17 mouse cellular contexts compared by ENCODE assay signal in genomic region chr17:72795392-72796047, GRCm38 (mm10). TPM values are rescaled to one million over a fixed set of nuclear protein-coding genes. Genes with fewer than 3 reads are reported as not detected.
DNase-seq lines count a peak whose midpoint lies in the region; ATAC-seq and TF ChIP-seq lines count a peak whose summit lies in the region.
"Had no signal": no experiment of that assay in that cellular context is flagged by ENCODE, and none has a peak within 500 bp of the region (broad histone marks: within the 10 kb centered on the region; RNA-seq: fewer than 3 reads in every experiment).

No protein-coding gene starts in this region.

- no peaks in the 10 kb centered on the region for H3K9me3 ChIP-seq in embryonic facial prominence, embryonic 15.5 days (replicated peaks)
- H3K9me3 ChIP-seq in embryonic facial prominence, embryonic 10.5 days, result no peaks in the 10 kb centered on the region
- H3K9me3 ChIP-seq in lung, embryonic 16.5 days (ENCODE audit: control insufficient read depth, low read length), result no peaks in the 10 kb centered on the region
- H3K9me3 ChIP-seq in intestine, embryonic 16.5 days (ENCODE audit: control insufficient read depth, low read length), result no peaks in the 10 kb centered on the region
- no peaks in the 10 kb centered on the region for H3K9me3 ChIP-seq in stomach, postnatal 0 days (ENCODE audit: control insufficient read depth, low read length)
- no peaks in the 10 kb centered on the region for H3K9me3 ChIP-seq in forebrain, embryonic 14.5 days (replicated peaks; ENCODE audit: control insufficient read depth, low read length)
- H3K9me3 ChIP-seq in kidney, embryonic 14.5 days (ENCODE audit: control insufficient read depth, low read length), result no peaks in the 10 kb centered on the region
- H3K9me3 ChIP-seq: embryonic facial prominence, embryonic 13.5 days; forebrain, embryonic 10.5 days; limb, embryonic 12.5 days had no signal

- DNase-seq in embryonic facial prominence, embryonic 10.5 days (ENCODE audit: low spot score), result no peak
- no peak for DNase-seq in lung, postnatal 10 days
- DNase-seq in stomach, postnatal 0 days (ENCODE audit: low spot score), result peak; percentile 54
- DNase-seq in forebrain, embryonic 14.5 days (ENCODE audit: low spot score), result no peak
- DNase-seq: cerebellum, postnatal 36 days; gastrocnemius, postnatal 25 days; kidney, postnatal 36 days; midbrain, embryonic 14.5 days; thymus, adult 18-20 months had no signal

- no peaks in the 10 kb centered on the region for H3K36me3 ChIP-seq in embryonic facial prominence, embryonic 15.5 days
- H3K36me3 ChIP-seq in embryonic facial prominence, embryonic 10.5 days (replicated peaks), result no peaks in the 10 kb centered on the region
- no peaks in the 10 kb centered on the region for H3K36me3 ChIP-seq in lung, embryonic 16.5 days (ENCODE audit: control insufficient read depth, insufficient read depth, low read length)
- H3K36me3 ChIP-seq in intestine, embryonic 16.5 days (ENCODE audit: control insufficient read depth, insufficient read depth, low read length), result no peaks in the 10 kb centered on the region
- no peaks in the 10 kb centered on the region for H3K36me3 ChIP-seq in stomach, postnatal 0 days (ENCODE audit: control insufficient read depth, insufficient read depth, low read length)
- H3K36me3 ChIP-seq in forebrain, embryonic 14.5 days (ENCODE audit: control insufficient read depth, insufficient read depth, low read length), result no peaks in the 10 kb centered on the region
- no peaks in the 10 kb centered on the region for H3K36me3 ChIP-seq in kidney, embryonic 14.5 days (ENCODE audit: control insufficient read depth, insufficient read depth, low read length)
- H3K36me3 ChIP-seq: embryonic facial prominence, embryonic 13.5 days; forebrain, embryonic 10.5 days; limb, embryonic 12.5 days had no signal

- ATAC-seq in embryonic facial prominence, embryonic 15.5 days (ENCODE audit: insufficient number of reproducible peaks, low FRiP score, low TSS enrichment, low read depth), result peak; percentile 34; the same call in 1 of the 2 replicates
- peak; percentile 28; the same call in 1 of the 2 replicates for ATAC-seq in lung, embryonic 16.5 days (ENCODE audit: low read depth)
- ATAC-seq in intestine, embryonic 16.5 days, result peak; percentile 76
- peak; percentile 91 for ATAC-seq in stomach, postnatal 0 days (ENCODE audit: low FRiP score, low TSS enrichment)
- no peak for ATAC-seq in forebrain, embryonic 14.5 days
- ATAC-seq in kidney, embryonic 14.5 days (ENCODE audit: low FRiP score, low TSS enrichment), result no peak

- 74% methylated on average over 9 of the region's 9 CpGs for WGBS in embryonic facial prominence, embryonic 15.5 days
- WGBS in embryonic facial prominence, embryonic 10.5 days, result 83% methylated on average over 9 of the region's 9 CpGs
- WGBS in lung, embryonic 16.5 days, result 26% methylated on average over 9 of the region's 9 CpGs
- WGBS in intestine, embryonic 16.5 days, result 39% methylated on average over 9 of the region's 9 CpGs
- whole genome bisulfite sequencing in stomach, postnatal 0 days, result 24% methylated on average over 9 of the region's 9 CpGs
- 88% methylated on average over 9 of the region's 9 CpGs for WGBS in forebrain, embryonic 14.5 days
- WGBS in kidney, embryonic 14.5 days, result 70% methylated on average over 9 of the region's 9 CpGs

- H3K27me3 ChIP-seq in embryonic facial prominence, embryonic 15.5 days, result no peaks in the 10 kb centered on the region
- no peaks in the 10 kb centered on the region for H3K27me3 ChIP-seq in embryonic facial prominence, embryonic 10.5 days (replicated peaks; ENCODE audit: low read depth, poor library complexity, severe bottlenecking)
- H3K27me3 ChIP-seq in lung, embryonic 16.5 days (ENCODE audit: control insufficient read depth, insufficient read depth, low read depth, low read length), result no peaks in the 10 kb centered on the region
- H3K27me3 ChIP-seq in intestine, embryonic 16.5 days (replicated peaks; ENCODE audit: control insufficient read depth, insufficient read depth, low read length), result no peaks in the 10 kb centered on the region
- no peaks in the 10 kb centered on the region for H3K27me3 ChIP-seq in stomach, postnatal 0 days (ENCODE audit: control insufficient read depth, insufficient read depth, low read length)
- H3K27me3 ChIP-seq in forebrain, embryonic 14.5 days (replicated peaks; ENCODE audit: control insufficient read depth, insufficient read depth, low read length), result no peaks in the 10 kb centered on the region
- H3K27me3 ChIP-seq in kidney, embryonic 14.5 days (ENCODE audit: control insufficient read depth, insufficient read depth, low read length), result no peaks in the 10 kb centered on the region
- H3K27me3 ChIP-seq: embryonic facial prominence, embryonic 13.5 days; limb, embryonic 12.5 days had no signal

- no peak overlapping the region for H3K9ac ChIP-seq in embryonic facial prominence, embryonic 15.5 days
- no peak overlapping the region for H3K9ac ChIP-seq in lung, embryonic 16.5 days (ENCODE audit: low read length)
- no peak overlapping the region for H3K9ac ChIP-seq in intestine, embryonic 16.5 days (ENCODE audit: low read depth, low read length)
- no peak overlapping the region for H3K9ac ChIP-seq in stomach, postnatal 0 days (ENCODE audit: low read length)
- H3K9ac ChIP-seq in forebrain, embryonic 14.5 days (ENCODE audit: low read length), result no peak overlapping the region
- H3K9ac ChIP-seq in kidney, embryonic 14.5 days (ENCODE audit: low read depth, low read length), result no peak overlapping the region
- H3K9ac ChIP-seq: embryonic facial prominence, embryonic 13.5 days; limb, embryonic 12.5 days had no signal

- no peak for TF ChIP-seq CTCF in stomach, postnatal 0 days (IDR thresholded peaks at IDR 0.05; ENCODE audit: low read depth)

- no peak overlapping the region for H3K4me2 ChIP-seq in embryonic facial prominence, embryonic 15.5 days (replicated peaks)
- H3K4me2 ChIP-seq in lung, embryonic 16.5 days (ENCODE audit: low read depth, low read length), result no peak overlapping the region
- no peak overlapping the region for H3K4me2 ChIP-seq in intestine, embryonic 16.5 days (ENCODE audit: low read depth, low read length)
- H3K4me2 ChIP-seq in stomach, postnatal 0 days (replicated peaks; ENCODE audit: low read depth), result no peak overlapping the region
- H3K4me2 ChIP-seq in forebrain, embryonic 14.5 days (ENCODE audit: low read length), result no peak overlapping the region
- no peak overlapping the region for H3K4me2 ChIP-seq in kidney, embryonic 14.5 days (replicated peaks; ENCODE audit: low read depth, low read length)
- H3K4me2 ChIP-seq: embryonic facial prominence, embryonic 13.5 days; heart, embryonic 11.5 days; limb, embryonic 12.5 days had no signal

- TF ChIP-seq EP300 in stomach, postnatal 0 days (optimal IDR thresholded peaks at IDR 0.05), result no peak

- no peaks in the 10 kb centered on the region for H3K4me1 ChIP-seq in embryonic facial prominence, embryonic 15.5 days
- H3K4me1 ChIP-seq in embryonic facial prominence, embryonic 10.5 days, result no peaks in the 10 kb centered on the region
- H3K4me1 ChIP-seq in lung, embryonic 16.5 days (replicated peaks; ENCODE audit: control insufficient read depth, insufficient read depth, low read length), result peaks cover 7% of the 10 kb centered on the region
- peaks cover 9% of the 10 kb centered on the region for H3K4me1 ChIP-seq in intestine, embryonic 16.5 days (ENCODE audit: control insufficient read depth, insufficient read depth, low read length)
- H3K4me1 ChIP-seq in stomach, postnatal 0 days (replicated peaks; ENCODE audit: control insufficient read depth, insufficient read depth), result no peaks in the 10 kb centered on the region
- H3K4me1 ChIP-seq in forebrain, embryonic 14.5 days (ENCODE audit: control insufficient read depth, insufficient read depth, low read length), result no peaks in the 10 kb centered on the region
- H3K4me1 ChIP-seq in kidney, embryonic 14.5 days (ENCODE audit: control insufficient read depth, insufficient read depth, low read length), result no peaks in the 10 kb centered on the region
- H3K4me1 ChIP-seq: embryonic facial prominence, embryonic 13.5 days; forebrain, embryonic 10.5 days; limb, embryonic 12.5 days had no signal

- no peak overlapping the region for H3K27ac ChIP-seq in embryonic facial prominence, embryonic 15.5 days (replicated peaks)
- no peak overlapping the region for H3K27ac ChIP-seq in embryonic facial prominence, embryonic 10.5 days (replicated peaks)
- no peak overlapping the region for H3K27ac ChIP-seq in lung, embryonic 16.5 days (ENCODE audit: low read length)
- H3K27ac ChIP-seq in intestine, embryonic 16.5 days (ENCODE audit: low read length), result 0 out of 2 replicates have a peak overlapping the region, but pooled peaks have one; percentile 16
- H3K27ac ChIP-seq in stomach, postnatal 0 days (replicated peaks), result peak overlapping the region; percentile 49
- H3K27ac ChIP-seq in forebrain, embryonic 14.5 days (ENCODE audit: low read depth, low read length), result no peak overlapping the region
- H3K27ac ChIP-seq in kidney, embryonic 14.5 days (ENCODE audit: low read depth, low read length), result no peak overlapping the region
- H3K27ac ChIP-seq: embryonic facial prominence, embryonic 13.5 days; forebrain, embryonic 10.5 days; limb, embryonic 12.5 days had no signal

- no peak overlapping the region for H3K4me3 ChIP-seq in embryonic facial prominence, embryonic 15.5 days (replicated peaks)
- H3K4me3 ChIP-seq in embryonic facial prominence, embryonic 10.5 days, result no peak overlapping the region
- no peak overlapping the region for H3K4me3 ChIP-seq in lung, embryonic 16.5 days (ENCODE audit: low read length)
- H3K4me3 ChIP-seq in intestine, embryonic 16.5 days (ENCODE audit: low read length), result no peak overlapping the region
- no peak overlapping the region for H3K4me3 ChIP-seq in stomach, postnatal 0 days (ENCODE audit: low read depth, low read length)
- H3K4me3 ChIP-seq in forebrain, embryonic 14.5 days (ENCODE audit: low read depth, low read length), result no peak overlapping the region
- H3K4me3 ChIP-seq in kidney, embryonic 14.5 days (ENCODE audit: low read length), result no peak overlapping the region
- H3K4me3 ChIP-seq: embryonic facial prominence, embryonic 13.5 days; forebrain, embryonic 10.5 days; limb, embryonic 12.5 days had no signal

RNA-seq across cellular contexts. Expression of gene Ypel5, which starts 40.7 kb away (rescaled TPM):
- polyA plus RNA-seq in embryonic facial prominence, embryonic 15.5 days (2015; fragmentation: Nextera tagmentation; extraction: Ambion mirVana), result 54.2 and 56.9 TPM in 2 replicates
- 25.2 and 28.0 TPM in 2 replicates for polyA plus RNA-seq in embryonic facial prominence, embryonic 10.5 days (2016; fragmentation: Nextera tagmentation; extraction: Ambion mirVana)
- polyA plus RNA-seq in lung, embryonic 16.5 days (2015; fragmentation: Nextera tagmentation; extraction: Ambion mirVana), result 54.8 and 57.8 TPM in 2 replicates
- polyA plus RNA-seq in intestine, embryonic 16.5 days (2015; fragmentation: Nextera tagmentation; extraction: Ambion mirVana), result 37.4 and 43.2 TPM in 2 replicates
- polyA plus RNA-seq in stomach, postnatal 0 days (2015; fragmentation: Nextera tagmentation; extraction: Ambion mirVana), result 67.3 and 69.5 TPM in 2 replicates
- 118 and 128 TPM in 2 replicates for polyA plus RNA-seq in forebrain, embryonic 14.5 days (2014; fragmentation: Nextera tagmentation; extraction: Ambion mirVana)
- polyA plus RNA-seq in kidney, embryonic 14.5 days (2014; fragmentation: Nextera tagmentation; extraction: Ambion mirVana), result 42.5 and 43.5 TPM in 2 replicates

Comparison
In these comparisons a context has a peak if more than half of its experiments do, and no peak if none do; other contexts are left out.
1. ATAC-seq: peak in embryonic facial prominence, embryonic 15.5 days (single experiment), lung, embryonic 16.5 days (single experiment), intestine, embryonic 16.5 days (single experiment) and stomach, postnatal 0 days (single experiment); none in forebrain, embryonic 14.5 days (single experiment) and kidney, embryonic 14.5 days (single experiment).
2. H3K27ac ChIP-seq: peak in intestine, embryonic 16.5 days (single experiment) and stomach, postnatal 0 days (single experiment); none in embryonic facial prominence, embryonic 15.5 days (single experiment), embryonic facial prominence, embryonic 10.5 days (single experiment), lung, embryonic 16.5 days (single experiment), forebrain, embryonic 14.5 days (single experiment) and kidney, embryonic 14.5 days (single experiment).